Mouse (Mus musculus) E14TG2a.4 (cell line): ENCODE results near the gene Pigr.

Experiments used
- CTCF ChIP-seq: conservative IDR thresholded peaks from 2 replicates; pipeline ENCODE4 v1.5.1; 2014; ENCODE audit warnings: low read length
- NANOG ChIP-seq: IDR thresholded peaks from 2 replicates; pipeline ENCODE4 v1.6.1; 2014; ENCODE audit warnings: borderline replicate concordance, low read length, mixed read lengths
- POU5F1 ChIP-seq: IDR thresholded peaks from 2 replicates; pipeline ENCODE4 v1.6.1; 2014; ENCODE audit warnings: low read length, borderline replicate concordance

- TF ChIP-seq CTCF (no peak), POU5F1 (no peak), NANOG (no peak)
Measured at GRCm38 (mm10) chr1:130811316-130811715, 15.2 kb upstream of the Pigr start.
